Mouse (Mus musculus) midbrain, embryonic 14.5 days (tissue): Measurements from ENCODE around the gene Nudt16l1. TPM values are rescaled to one million over a fixed set of nuclear protein-coding genes. Genes with fewer than 3 reads are reported as not detected.

Experiments used
- ATAC-seq: fragments of 200-750 bp; cut with Nextera tagmentation; 2 replicates; pipeline ENCODE4 v1.8.0; 2017; ENCODE audit warnings: moderate number of reproducible peaks, moderate library complexity; ENCODE audit not compliant: low FRiP score, low TSS enrichment
- DNase-seq: peaks from one replicate; pipeline ENCODE4 v3.0.0-alpha.2; 2015
- H3K27ac ChIP-seq: fragments of 300-500 bp; sonication (generic); replicated peaks from 2 replicates; pipeline ENCODE4 v1.5.1; 2014; ENCODE audit warnings: mild to moderate bottlenecking, low read depth, low read length, moderate library complexity
- H3K27me3 ChIP-seq: fragments of 300-500 bp; sonication (generic); 2 replicates; pipeline ENCODE4 v1.6.1; 2014; ENCODE audit warnings: low read length, control low read depth, mixed read lengths; ENCODE audit not compliant: control insufficient read depth, insufficient read depth
- H3K36me3 ChIP-seq: fragments of 300-500 bp; sonication (generic); 2 replicates; pipeline ENCODE4 v1.6.1; 2014; ENCODE audit warnings: low read length, control low read depth; ENCODE audit not compliant: control insufficient read depth, insufficient read depth
- H3K4me1 ChIP-seq: fragments of 300-500 bp; sonication (generic); 2 replicates; pipeline ENCODE4 v1.6.1; 2014; ENCODE audit warnings: mild to moderate bottlenecking, antibody characterized with exemption, low read length, control low read depth; ENCODE audit not compliant: control insufficient read depth, insufficient read depth
- H3K4me2 ChIP-seq: fragments of 300-500 bp; sonication (generic); 2 replicates; pipeline ENCODE4 v1.6.1; 2014; ENCODE audit warnings: mild to moderate bottlenecking, low read length, moderate library complexity
- H3K4me3 ChIP-seq: fragments of 300-500 bp; sonication (generic); replicated peaks from 2 replicates; pipeline ENCODE4 v1.5.1; 2014; ENCODE audit warnings: low read depth, low read length
- H3K9ac ChIP-seq: fragments of 300-500 bp; sonication (generic); replicated peaks from 2 replicates; pipeline ENCODE4 v1.6.1; 2014; ENCODE audit warnings: mild to moderate bottlenecking, low read length, moderate library complexity
- H3K9me3 ChIP-seq: fragments of 300-500 bp; sonication (generic); 2 replicates; pipeline ENCODE4 v1.6.1; 2016; ENCODE audit warnings: low read length, control low read depth, mixed read lengths; ENCODE audit not compliant: control insufficient read depth
- WGBS: fragments of 180-500 bp; shearing (Covaris S2); extraction: QIAGEN DNeasy Blood & Tissue Kit; methylation state at CpG from one replicate; pipeline ENCODE4 v1.1.7; 2014; 5-methylcytosine and 5-hydroxymethylcytosine counted together
- polyA plus RNA-seq: library from polyadenylated mRNA; unstranded; fragments of >200 nt; fragmentation: Nextera tagmentation; extraction: Ambion mirVana; gene quantifications from 2 replicates; pipeline ENCODE4 v1.2.1, GENCODE M21; 2014

The Nudt16l1 gene
- polyA plus RNA-seq, 1 experiment from 2014 or later, result 122 TPM

DNA sequence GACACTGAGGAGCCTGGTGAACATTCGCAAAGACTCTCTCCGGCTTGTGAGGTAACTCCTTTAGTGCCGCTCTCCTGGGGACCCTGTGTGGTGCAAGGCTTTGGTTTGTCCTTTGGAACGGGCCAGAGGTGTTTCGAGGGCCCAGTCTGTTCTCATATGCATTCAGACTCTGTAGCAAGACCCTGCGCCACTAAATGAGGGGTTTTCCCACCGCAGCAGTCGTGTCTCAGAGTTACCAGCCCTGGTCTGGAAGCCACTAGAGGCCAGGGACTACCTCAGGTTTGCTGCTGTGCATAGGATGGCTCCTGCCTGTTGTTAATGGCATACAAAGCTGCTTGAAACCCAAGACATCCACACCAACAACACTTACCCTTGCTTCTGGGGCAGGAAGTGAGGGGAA is 27.8 kb upstream of the Nudt16l1 start:
- Histone ChIP-seq H3K27ac (no peak overlapping the region), H3K4me2 (no peak overlapping the region), H3K9ac (no peak overlapping the region), H3K27me3 (no peaks in the 10 kb centered on the region), H3K36me3 (peaks cover 57% of the 10 kb centered on the region), H3K4me1 (no peaks in the 10 kb centered on the region), H3K4me3 (no peak overlapping the region), H3K9me3 (no peaks in the 10 kb centered on the region)
- 96% methylated on average over 8 of the region's 8 CpGs for WGBS
- DNase-seq (no peak), ATAC-seq (no peak)

DNA sequence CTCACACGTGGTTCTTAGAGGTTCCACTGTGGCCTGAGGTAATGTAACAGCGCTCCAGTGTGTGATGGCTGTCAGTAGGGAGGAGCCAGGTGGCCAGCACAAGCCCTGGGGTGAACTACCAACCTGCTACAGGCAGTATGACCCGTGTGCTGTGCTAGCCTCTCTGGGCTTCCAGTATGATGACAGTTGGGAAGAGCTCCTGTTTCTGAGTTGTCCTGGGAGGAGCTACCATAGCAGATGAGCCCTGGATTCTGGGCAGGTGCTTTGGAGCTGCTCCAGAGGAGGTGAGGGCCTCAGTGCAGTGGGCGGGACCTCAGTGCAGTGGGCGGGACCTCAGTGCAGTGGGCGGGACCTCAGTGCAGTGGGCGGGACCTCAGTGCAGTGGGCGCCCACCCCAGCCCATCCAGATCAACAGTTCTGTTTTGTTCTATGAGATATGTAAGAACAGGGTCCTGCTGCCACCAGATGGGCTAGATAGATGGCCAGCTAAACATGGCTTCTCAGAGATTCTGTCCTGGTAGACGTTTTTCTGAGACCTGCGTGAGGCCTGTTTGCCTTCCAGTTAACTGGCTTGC is 26.4 kb upstream of the Nudt16l1 start:
- Histone ChIP-seq H3K4me3 (no peak overlapping the region), H3K9me3 (no peaks in the 10 kb centered on the region), H3K4me2 (no peak overlapping the region), H3K36me3 (peaks cover 69% of the 10 kb centered on the region), H3K27me3 (no peaks in the 10 kb centered on the region), H3K4me1 (no peaks in the 10 kb centered on the region), H3K27ac (no peak overlapping the region), H3K9ac (no peak overlapping the region)
- ATAC-seq, result no peak
- no peak for DNase-seq
- 79% methylated on average over 10 of the region's 10 CpGs for WGBS

DNA sequence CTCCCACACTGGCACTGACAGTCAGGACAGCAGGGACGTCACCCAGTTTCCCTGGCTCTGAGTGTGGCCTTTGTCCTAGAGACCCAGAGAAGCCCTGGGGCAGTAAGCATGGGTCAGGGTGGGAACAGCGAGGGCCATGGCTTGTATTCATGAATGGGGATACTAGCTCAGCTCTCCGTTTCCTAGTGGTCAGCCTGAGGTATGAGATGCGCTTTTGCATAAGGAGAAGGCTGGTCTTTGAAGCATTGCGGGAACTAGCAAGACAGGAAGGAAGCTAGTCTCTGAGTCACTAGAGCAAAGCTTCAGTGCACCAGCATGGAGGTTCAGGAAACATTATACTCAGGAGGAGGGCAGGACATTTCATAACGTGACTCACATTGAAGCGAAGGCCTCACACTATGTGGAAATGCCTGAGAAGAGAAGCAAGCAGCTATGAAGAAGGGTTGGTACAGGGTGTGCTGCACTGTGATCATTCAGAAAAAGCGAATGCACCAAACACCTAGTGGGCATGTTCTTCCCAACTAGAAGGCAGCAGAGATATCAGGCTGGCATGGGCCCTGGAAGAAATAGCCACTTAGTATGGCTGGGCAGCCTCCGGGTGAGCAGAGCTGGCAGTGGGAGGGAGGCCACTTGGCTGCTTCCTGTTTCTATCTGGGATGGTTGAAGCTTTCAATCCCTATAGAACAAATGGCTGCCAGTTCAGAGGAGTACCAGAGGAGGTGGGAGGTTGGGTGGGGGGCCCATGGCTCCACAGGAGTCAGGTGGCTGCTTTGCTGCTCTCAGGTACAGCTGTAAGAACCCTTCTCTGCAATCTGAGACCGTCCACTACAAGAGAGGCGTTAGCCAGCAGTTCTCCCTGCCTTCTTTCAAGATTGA is 25.4 kb upstream of the Nudt16l1 start:
- Histone ChIP-seq H3K4me2 (no peak overlapping the region), H3K4me3 (no peak overlapping the region), H3K27ac (peak overlapping the region; percentile 1; the same call in 1 of the 2 replicates), H3K36me3 (peaks cover 69% of the 10 kb centered on the region), H3K9ac (no peak overlapping the region), H3K9me3 (no peaks in the 10 kb centered on the region), H3K4me1 (no peaks in the 10 kb centered on the region), H3K27me3 (no peaks in the 10 kb centered on the region)
- DNase-seq, result no peak
- no peak for ATAC-seq
- WGBS, result 79% methylated on average over 11 of the region's 11 CpGs

DNA sequence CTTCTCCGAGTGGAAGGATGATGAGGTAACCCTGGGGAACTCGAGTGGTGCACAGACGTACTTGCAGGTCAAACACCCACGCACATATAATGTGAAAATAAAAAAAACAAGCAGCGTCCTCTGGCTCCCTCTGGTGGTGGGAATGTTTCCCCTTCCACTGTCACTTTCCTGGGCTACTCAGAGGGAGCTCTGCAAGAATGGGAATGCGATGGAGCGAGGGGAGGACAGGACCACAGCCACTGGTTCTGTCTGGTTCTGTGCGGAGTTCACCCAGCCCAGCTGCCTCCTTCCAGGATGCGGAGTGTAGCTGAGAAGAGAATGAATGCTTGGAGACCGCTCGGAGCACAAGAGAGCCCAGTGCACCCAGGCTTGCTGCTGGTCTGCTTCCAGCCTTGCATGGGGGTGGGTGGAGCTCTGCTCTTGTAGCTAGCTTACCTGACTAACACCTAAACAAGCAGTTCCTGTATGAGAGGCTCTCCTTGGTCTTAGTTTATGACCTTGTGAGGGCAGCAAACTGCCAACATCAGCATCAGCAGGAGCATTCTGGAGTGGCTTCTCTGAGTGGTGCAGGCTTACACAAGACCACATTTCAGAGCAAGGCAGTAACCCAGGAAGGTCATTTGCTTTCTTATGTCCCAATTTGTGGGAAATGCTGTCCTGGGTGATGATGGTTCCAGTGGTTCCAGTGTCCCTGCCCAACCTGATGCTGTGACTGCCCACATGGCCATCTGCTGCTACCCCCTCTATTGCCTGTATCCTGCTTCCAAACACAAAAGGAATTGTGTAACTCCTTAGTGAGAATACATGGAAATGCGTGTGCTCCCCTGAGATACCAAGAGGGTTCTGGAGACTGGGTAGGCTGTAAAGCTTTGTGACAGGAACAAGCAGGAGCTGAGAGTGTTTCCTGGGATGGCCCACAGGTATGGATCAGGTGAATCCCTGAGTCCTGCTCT is 24.5 kb upstream of the Nudt16l1 start:
- Histone ChIP-seq H3K27me3 (no peaks in the 10 kb centered on the region), H3K9me3 (no peaks in the 10 kb centered on the region), H3K4me1 (no peaks in the 10 kb centered on the region), H3K4me3 (no peak overlapping the region), H3K9ac (no peak overlapping the region), H3K36me3 (peaks cover 76% of the 10 kb centered on the region), H3K4me2 (no peak overlapping the region), H3K27ac (0 out of 2 replicates have a peak overlapping the region, but pooled peaks have one; percentile 1)
- DNase-seq, result peak; percentile 88
- ATAC-seq, result peak; percentile 50; the same call in 1 of the 2 replicates
- WGBS, result 34% methylated on average over 12 of the region's 12 CpGs

DNA sequence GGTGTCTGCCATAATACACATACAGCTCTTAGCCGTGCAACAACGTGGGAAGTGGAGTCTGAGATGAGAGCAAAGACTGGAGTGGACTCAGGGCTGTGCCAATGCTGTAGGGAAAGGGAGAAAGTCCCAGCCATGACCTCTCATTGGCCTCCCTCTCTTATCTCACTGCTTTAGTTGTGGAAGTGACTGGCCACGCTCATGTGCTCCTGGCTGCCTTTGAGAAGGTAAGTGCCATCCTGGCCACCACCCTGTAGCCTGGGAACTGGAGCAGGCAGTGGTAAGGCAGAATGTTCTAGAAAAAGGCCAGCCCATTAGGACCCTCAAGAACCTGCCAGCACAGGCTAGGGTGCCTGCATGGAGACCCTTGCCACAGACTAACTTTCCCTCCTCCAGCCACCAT is 22.6 kb upstream of the Nudt16l1 start:
- no peaks in the 10 kb centered on the region for H3K27me3 ChIP-seq
- no peaks in the 10 kb centered on the region for H3K4me1 ChIP-seq
- ATAC-seq (no peak), DNase-seq (no peak)
- H3K27ac ChIP-seq, result no peak overlapping the region
- no peaks in the 10 kb centered on the region for H3K9me3 ChIP-seq
- 92% methylated on average over 3 of the region's 3 CpGs for WGBS
- H3K4me3 ChIP-seq, result no peak overlapping the region
- H3K4me2 ChIP-seq, result no peak overlapping the region
- peaks cover 71% of the 10 kb centered on the region for H3K36me3 ChIP-seq
- H3K9ac ChIP-seq, result no peak overlapping the region

DNA sequence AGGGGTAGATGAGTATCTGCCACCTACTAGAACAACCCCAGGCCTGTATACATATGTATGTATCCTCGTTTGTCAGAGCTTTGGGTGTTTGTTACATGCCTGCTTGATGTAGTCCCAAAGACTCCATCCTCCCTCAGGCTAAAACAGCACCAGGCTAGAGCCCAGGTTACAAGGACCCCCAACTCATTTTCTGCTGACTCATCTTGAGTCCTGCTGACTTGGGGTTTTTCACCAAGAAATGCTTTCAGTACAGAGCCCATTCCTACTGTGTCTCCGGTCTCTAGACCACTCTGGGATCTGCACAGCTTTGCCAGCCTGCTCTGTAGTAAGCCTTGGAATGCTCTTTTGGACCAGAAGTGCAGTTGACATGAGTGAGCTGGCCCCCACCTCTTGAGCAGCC is 22.0 kb upstream of the Nudt16l1 start:
- Histone ChIP-seq H3K4me3 (no peak overlapping the region), H3K9me3 (no peaks in the 10 kb centered on the region), H3K4me1 (no peaks in the 10 kb centered on the region), H3K9ac (no peak overlapping the region), H3K27me3 (no peaks in the 10 kb centered on the region), H3K4me2 (no peak overlapping the region), H3K27ac (no peak overlapping the region), H3K36me3 (peaks cover 68% of the 10 kb centered on the region)
- 92% methylated on average over 2 of the region's 2 CpGs for WGBS
- DNase-seq (no peak), ATAC-seq (no peak)

DNA sequence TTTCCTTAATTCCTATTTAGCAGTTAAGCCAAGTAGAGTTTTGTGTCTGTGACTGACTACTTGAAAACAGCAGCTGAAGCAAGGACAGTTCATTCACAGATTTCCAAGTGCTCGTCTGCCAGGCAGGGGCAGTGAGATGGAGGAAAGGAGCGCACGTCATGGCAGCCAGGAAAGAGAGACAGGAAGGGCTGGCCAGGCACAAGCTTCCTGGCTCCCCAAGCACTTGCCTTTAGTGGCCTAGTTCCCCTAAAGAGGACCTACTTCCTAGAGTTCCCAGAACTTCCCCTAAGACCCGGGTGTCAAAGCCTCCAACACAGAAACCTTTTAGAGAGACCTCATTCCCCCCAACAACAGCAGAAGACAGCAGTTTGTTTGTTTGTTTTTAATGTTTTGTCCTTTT is 18.0 kb upstream of the Nudt16l1 start:
- Histone ChIP-seq H3K27me3 (no peaks in the 10 kb centered on the region), H3K27ac (no peak overlapping the region), H3K4me2 (no peak overlapping the region), H3K9ac (no peak overlapping the region), H3K36me3 (peaks cover 81% of the 10 kb centered on the region), H3K4me1 (no peaks in the 10 kb centered on the region), H3K9me3 (no peaks in the 10 kb centered on the region), H3K4me3 (no peak overlapping the region)
- no peak for ATAC-seq
- DNase-seq, result no peak
- 85% methylated on average over 4 of the region's 4 CpGs for WGBS

DNA sequence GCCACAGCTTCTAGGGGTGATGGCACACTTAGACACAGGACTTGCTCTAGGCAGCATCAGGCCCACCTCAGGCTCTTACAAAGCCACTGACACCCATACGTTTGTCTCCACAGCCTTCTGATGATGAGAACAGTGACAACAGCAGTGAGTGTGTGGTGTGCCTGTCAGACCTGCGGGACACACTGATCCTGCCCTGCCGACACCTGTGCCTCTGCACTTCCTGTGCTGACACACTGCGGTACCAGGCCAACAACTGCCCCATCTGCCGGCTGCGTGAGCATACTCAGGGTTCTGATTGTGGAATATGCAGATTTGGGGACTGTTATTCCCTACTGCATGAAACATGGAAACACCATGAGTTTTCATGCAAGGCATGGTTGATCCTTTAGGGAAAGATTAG is 16.1 kb upstream of the Nudt16l1 start:
- H3K9ac ChIP-seq, result no peak overlapping the region
- DNase-seq (no peak), ATAC-seq (no peak)
- H3K27me3 ChIP-seq, result no peaks in the 10 kb centered on the region
- H3K36me3 ChIP-seq, result peaks cover 86% of the 10 kb centered on the region
- no peaks in the 10 kb centered on the region for H3K9me3 ChIP-seq
- H3K4me2 ChIP-seq, result no peak overlapping the region
- no peak overlapping the region for H3K27ac ChIP-seq
- 94% methylated on average over 6 of the region's 6 CpGs for WGBS
- no peaks in the 10 kb centered on the region for H3K4me1 ChIP-seq
- H3K4me3 ChIP-seq, result no peak overlapping the region
